Mouse (Mus musculus) heart, postnatal 0 days (tissue): Measurements from ENCODE around the gene Abhd12.

Experiments used
- CTCF ChIP-seq: IDR thresholded peaks from 2 replicates; pipeline ENCODE4 v1.5.1; 2016; ENCODE audit warnings: antibody characterized with exemption, control low read depth, low read depth
- EP300 ChIP-seq: IDR thresholded peaks from 2 replicates; pipeline ENCODE4 v1.6.1; 2016; ENCODE audit warnings: antibody characterized with exemption, low read depth

- no peak for TF ChIP-seq CTCF
- TF ChIP-seq EP300, result no peak
Measured at GRCm38 (mm10) chr2:150798084-150798483, 106.5 kb downstream of the Abhd12 start.
